Mouse (Mus musculus) heart, embryonic 11.5 days (tissue): Measurements from ENCODE around the gene Slc2a13. TPM values are rescaled to one million over a fixed set of nuclear protein-coding genes. Genes with fewer than 3 reads are reported as not detected.

Source experiments
- ATAC-seq: fragments of 200-750 bp; cut with Nextera tagmentation; replicated peaks from 2 replicates; pipeline ENCODE4 v1.8.0; 2017; ENCODE audit warnings: moderate library complexity; ENCODE audit not compliant: insufficient number of reproducible peaks, low FRiP score, low TSS enrichment
- H3K27ac ChIP-seq: fragments of 300-500 bp; sonication (generic); 2 replicates; pipeline ENCODE4 v1.5.1; 2014; ENCODE audit warnings: mild to moderate bottlenecking, low read depth, low read length
- H3K27me3 ChIP-seq: fragments of 300-500 bp; sonication (generic); 2 replicates; pipeline ENCODE4 v1.6.1; 2014; ENCODE audit warnings: mild to moderate bottlenecking, low read length, mixed read lengths; ENCODE audit not compliant: control insufficient read depth, insufficient read depth
- H3K36me3 ChIP-seq: fragments of 300-500 bp; sonication (generic); 2 replicates; pipeline ENCODE4 v1.6.1; 2014; ENCODE audit warnings: mild to moderate bottlenecking, low read length, moderate library complexity, mixed read lengths; ENCODE audit not compliant: control insufficient read depth, insufficient read depth
- H3K4me1 ChIP-seq: fragments of 300-500 bp; sonication (generic); 2 replicates; pipeline ENCODE4 v1.6.1; 2014; ENCODE audit warnings: low read length; ENCODE audit not compliant: control insufficient read depth, insufficient read depth
- H3K4me2 ChIP-seq: fragments of 300-500 bp; sonication (generic); 2 replicates; pipeline ENCODE4 v1.6.1; 2014; ENCODE audit warnings: mild to moderate bottlenecking, moderate library complexity
- H3K4me3 ChIP-seq: fragments of 300-500 bp; sonication (generic); 2 replicates; pipeline ENCODE4 v1.5.1; 2014; ENCODE audit warnings: low read depth, low read length
- H3K9ac ChIP-seq: fragments of 300-500 bp; sonication (generic); 2 replicates; pipeline ENCODE4 v1.6.1; 2014; ENCODE audit warnings: mild to moderate bottlenecking, low read depth, low read length, moderate library complexity
- H3K9me3 ChIP-seq: fragments of 300-500 bp; sonication (generic); replicated peaks from 2 replicates; pipeline ENCODE4 v1.6.1; 2016; ENCODE audit warnings: low read length; ENCODE audit not compliant: control insufficient read depth
- WGBS: fragments of 180-500 bp; shearing (Covaris S2); extraction: QIAGEN DNeasy Blood & Tissue Kit; methylation state at CpG from one replicate; pipeline ENCODE4 v1.1.7; 2014; ENCODE audit not compliant: insufficient replicate concordance; 5-methylcytosine and 5-hydroxymethylcytosine counted together
- polyA plus RNA-seq: library from polyadenylated mRNA; unstranded; fragments of >200 nt; fragmentation: Nextera tagmentation; extraction: Ambion mirVana; gene quantifications from 2 replicates; pipeline ENCODE4 v1.2.1, GENCODE M21; 2014

Gene Slc2a13
- polyA plus RNA-seq, 1 experiment from 2014 or later = 1.9 TPM

DNA sequence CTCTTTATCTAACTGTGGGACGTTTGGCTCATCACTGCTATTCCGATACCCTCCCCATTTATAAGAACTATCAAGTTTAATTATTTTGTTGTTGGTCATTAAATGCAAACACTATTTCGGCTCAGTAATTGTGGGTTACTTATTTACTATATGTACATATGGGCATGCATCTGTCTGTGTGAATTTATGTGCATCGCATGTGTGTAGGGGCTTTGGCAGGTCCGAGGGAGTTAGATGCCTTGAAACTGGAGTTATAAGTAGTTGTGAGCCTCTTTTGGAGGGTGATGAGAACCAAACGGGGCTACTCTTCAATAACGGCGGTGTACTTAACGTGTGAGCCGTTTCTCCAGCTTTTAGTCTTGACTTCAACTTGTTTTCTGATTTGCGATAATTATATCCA lies 195.5 kb downstream of the Slc2a13 start:
- Histone ChIP-seq H3K27me3 (no peaks in the 10 kb centered on the region), H3K4me1 (no peaks in the 10 kb centered on the region), H3K27ac (no peak overlapping the region), H3K4me3 (no peak overlapping the region), H3K9me3 (no peaks in the 10 kb centered on the region), H3K9ac (no peak overlapping the region), H3K4me2 (no peak overlapping the region), H3K36me3 (no peaks in the 10 kb centered on the region)
- 87% methylated on average over 11 of the region's 11 CpGs for WGBS
- ATAC-seq = no peak

DNA sequence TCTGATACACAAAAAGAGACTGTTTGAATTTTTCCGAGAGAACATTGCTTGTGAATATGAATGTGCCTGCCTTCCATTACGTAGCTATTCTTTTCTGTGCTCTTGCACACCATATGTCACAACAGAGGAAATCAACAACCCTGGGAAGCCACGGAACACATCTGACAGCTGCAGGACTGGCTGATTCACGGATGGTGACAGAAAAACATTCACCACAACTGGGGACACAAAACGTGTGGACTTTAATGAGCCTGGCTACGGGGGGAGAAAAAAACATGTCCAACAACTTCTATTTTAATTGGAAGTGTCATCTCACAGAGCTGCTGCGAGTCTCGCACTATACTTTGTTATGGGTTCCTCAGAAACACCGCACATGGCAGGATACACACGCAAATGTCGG lies 196.0 kb downstream of the Slc2a13 start:
- H3K4me1 ChIP-seq = no peaks in the 10 kb centered on the region
- no peaks in the 10 kb centered on the region for H3K9me3 ChIP-seq
- no peaks in the 10 kb centered on the region for H3K36me3 ChIP-seq
- 76% methylated on average over 11 of the region's 11 CpGs for WGBS
- H3K27ac ChIP-seq = no peak overlapping the region
- ATAC-seq = no peak
- H3K9ac ChIP-seq = no peak overlapping the region
- H3K4me3 ChIP-seq = no peak overlapping the region
- H3K4me2 ChIP-seq = no peak overlapping the region
- H3K27me3 ChIP-seq = no peaks in the 10 kb centered on the region

DNA sequence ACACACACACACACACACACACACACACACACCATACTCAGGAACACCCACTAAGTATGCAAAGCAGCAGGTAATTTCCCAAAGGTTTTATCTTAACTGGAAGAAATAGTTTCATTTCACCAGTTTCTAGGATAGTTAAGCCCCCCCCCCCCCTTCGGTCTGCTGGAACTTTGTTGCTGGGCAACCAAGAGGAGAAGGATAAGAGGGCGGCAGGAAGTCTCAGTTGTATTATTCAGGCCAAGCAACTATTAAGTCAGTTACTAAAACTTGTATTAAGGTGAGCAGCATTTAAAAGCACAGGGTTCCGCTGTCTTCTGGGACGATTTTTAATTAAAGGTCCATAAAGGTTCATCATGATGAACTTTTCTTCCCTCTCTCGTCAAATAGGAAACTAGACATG lies 198.6 kb downstream of the Slc2a13 start:
- 61% methylated on average over 5 of the region's 5 CpGs for WGBS
- Histone ChIP-seq H3K36me3 (no peaks in the 10 kb centered on the region), H3K9ac (no peak overlapping the region), H3K4me1 (peaks cover 5% of the 10 kb centered on the region; the same call in 1 of the 2 replicates), H3K27me3 (no peaks in the 10 kb centered on the region), H3K4me2 (no peak overlapping the region), H3K9me3 (no peaks in the 10 kb centered on the region), H3K27ac (no peak overlapping the region), H3K4me3 (no peak overlapping the region)
- no peak for ATAC-seq

DNA sequence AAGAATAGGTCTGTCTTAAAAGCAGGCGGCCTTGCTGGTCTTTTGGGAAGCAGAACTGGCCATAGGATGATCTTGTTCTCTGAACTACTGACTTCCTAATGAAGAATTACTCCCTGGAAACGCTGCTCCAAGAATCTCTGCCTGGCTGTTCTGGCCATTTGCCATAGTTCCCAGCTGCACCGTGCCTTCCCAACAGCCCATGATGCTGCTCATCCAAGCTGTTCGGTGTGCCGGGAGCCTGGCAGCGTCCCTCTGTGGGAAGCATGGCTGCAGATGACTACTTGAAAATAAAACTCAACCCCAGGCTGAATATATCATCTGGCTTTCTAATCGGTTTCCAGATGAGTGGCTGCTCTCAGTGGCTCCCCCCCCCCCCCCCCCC lies 199.9 kb downstream of the Slc2a13 start:
- no peak for ATAC-seq
- no peaks in the 10 kb centered on the region for H3K36me3 ChIP-seq

DNA sequence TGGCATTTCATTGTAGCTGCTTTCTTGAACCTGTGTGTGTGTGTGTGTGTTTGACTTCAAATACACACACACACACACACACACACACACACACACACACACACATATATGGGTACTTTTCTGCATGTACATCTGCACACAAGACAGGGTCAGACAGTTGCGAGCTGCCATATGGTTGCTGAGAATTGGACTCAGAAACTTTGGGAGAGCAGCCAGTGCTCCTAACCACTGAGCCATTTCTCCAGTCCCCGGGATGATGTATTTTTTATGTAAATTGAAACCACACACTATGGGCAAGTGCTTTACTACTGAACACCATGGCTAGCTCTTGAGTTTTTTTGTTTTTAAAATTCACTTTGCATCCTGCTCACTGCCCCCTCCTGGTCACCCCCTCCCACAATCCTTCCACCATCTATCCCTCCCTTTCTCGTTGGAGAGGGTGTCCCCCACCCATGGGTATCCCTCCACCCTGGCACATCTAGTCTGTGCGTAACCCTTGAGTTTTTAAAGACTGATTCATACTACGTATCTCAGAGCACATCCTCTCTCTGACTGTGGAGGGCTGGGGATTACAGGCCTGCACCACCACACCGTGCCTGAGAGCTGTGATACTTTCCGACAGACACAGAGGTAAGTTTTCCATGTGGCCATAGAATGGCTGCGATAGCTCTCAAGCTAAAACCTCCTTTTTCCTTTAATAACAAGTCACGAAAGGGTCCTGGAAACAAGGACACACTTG lies 200.4 kb downstream of the Slc2a13 start:
- Histone ChIP-seq H3K27ac (no peak overlapping the region), H3K4me3 (no peak overlapping the region), H3K36me3 (no peaks in the 10 kb centered on the region), H3K27me3 (no peaks in the 10 kb centered on the region), H3K4me1 (peaks cover 5% of the 10 kb centered on the region; the same call in 1 of the 2 replicates), H3K9ac (no peak overlapping the region), H3K4me2 (no peak overlapping the region), H3K9me3 (no peaks in the 10 kb centered on the region)
- no peak for ATAC-seq
- 82% methylated on average over 9 of the region's 9 CpGs for WGBS

More for the DNA sequence above, 199.9 kb downstream of the Slc2a13 start:
- Histone ChIP-seq H3K9ac (no peak overlapping the region), H3K9me3 (no peaks in the 10 kb centered on the region), H3K27ac (no peak overlapping the region), H3K4me2 (no peak overlapping the region), H3K4me3 (no peak overlapping the region), H3K4me1 (peaks cover 5% of the 10 kb centered on the region; the same call in 1 of the 2 replicates), H3K27me3 (no peaks in the 10 kb centered on the region)
- WGBS = 82% methylated on average over 7 of the region's 7 CpGs

DNA sequence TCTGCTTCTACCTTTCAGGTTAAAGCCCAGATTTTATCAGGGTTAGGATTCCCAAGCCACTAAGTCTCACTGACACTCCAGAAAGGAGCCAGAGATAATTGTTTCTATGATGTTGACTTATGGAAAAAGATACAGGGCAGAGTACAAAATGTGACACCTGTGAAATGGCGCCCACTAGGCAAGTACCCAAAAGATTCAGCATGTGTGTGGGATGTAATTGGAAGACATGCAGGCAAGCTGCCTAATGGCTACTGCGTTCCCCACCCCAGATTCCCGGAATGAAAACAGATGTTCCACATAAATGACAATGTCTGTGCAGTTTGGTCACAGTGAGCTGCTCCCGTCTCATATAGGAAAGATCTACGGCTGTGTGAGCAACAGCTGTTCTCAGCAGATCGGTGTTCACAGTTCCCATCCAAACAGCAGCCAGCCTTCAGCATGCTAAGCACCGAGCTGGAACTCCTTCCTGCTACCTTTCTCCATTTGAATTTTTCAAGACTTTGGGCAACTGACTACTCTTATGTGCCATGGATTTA lies 201.1 kb downstream of the Slc2a13 start:
- no peak overlapping the region for H3K27ac ChIP-seq
- WGBS = 73% methylated on average over 7 of the region's 7 CpGs
- H3K4me2 ChIP-seq = no peak overlapping the region
- peaks cover 5% of the 10 kb centered on the region; the same call in 1 of the 2 replicates for H3K4me1 ChIP-seq
- no peak for ATAC-seq
- no peaks in the 10 kb centered on the region for H3K36me3 ChIP-seq
- no peaks in the 10 kb centered on the region for H3K9me3 ChIP-seq
- no peak overlapping the region for H3K9ac ChIP-seq
- H3K4me3 ChIP-seq = no peak overlapping the region
- no peaks in the 10 kb centered on the region for H3K27me3 ChIP-seq

DNA sequence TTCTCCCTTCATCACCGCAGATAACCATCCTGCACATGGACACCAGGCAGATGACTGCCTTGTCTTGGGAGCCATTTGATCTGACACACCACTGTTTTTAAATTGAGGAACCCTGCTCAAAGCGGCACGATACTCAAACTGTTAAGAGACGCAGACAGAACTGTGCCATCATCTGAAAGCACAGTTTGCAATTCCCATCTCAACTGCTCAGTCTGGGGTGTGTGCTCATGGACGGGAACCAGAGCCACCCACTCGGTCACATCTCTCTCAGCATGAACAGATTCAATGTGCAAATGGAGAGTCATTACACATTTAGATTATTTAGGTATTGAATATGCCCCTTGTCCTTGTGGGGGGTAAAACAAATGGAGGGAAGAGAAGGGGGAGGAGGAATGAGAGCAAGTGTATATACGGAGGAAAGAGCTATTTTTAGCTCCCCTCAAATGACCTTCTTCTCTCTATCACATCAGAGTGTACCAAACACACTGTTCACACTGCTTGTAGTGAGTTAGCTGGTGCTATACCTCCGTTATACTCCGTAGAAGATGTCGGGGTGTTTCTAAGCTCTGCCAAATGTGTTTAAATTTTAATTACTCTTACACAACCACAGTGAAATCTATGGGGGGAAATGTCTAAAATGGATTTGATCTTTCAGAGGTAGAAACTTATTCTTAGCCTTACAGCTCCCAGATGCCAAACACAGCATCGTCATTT lies 203.2 kb downstream of the Slc2a13 start:
- Histone ChIP-seq H3K27ac (no peak overlapping the region), H3K4me1 (peaks cover 5% of the 10 kb centered on the region; the same call in 1 of the 2 replicates), H3K9ac (no peak overlapping the region), H3K27me3 (no peaks in the 10 kb centered on the region), H3K4me2 (no peak overlapping the region), H3K4me3 (no peak overlapping the region), H3K36me3 (no peaks in the 10 kb centered on the region), H3K9me3 (no peaks in the 10 kb centered on the region)
- ATAC-seq = no peak
- 59% methylated on average over 11 of the region's 11 CpGs for WGBS

DNA sequence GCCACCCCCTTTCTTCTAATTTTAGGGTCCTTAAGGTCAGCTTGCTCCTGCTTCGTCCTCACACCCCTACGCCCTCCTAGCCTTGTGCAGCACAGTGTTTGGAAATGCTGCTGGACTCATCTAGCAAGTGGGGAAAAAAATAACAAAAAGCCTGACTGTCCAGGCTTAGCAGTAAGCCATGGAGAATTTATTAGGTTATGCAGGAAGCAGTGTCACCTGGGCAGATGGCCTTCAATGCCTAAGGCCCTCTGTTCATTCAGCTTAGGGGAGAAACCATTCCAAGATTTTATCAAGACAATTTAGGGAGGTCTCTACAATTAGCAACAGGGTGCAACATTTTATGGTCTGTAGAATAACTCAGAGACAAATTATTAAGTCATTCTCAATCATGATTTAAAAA lies 212.6 kb downstream of the Slc2a13 start:
- Histone ChIP-seq H3K9ac (no peak overlapping the region), H3K27me3 (no peaks in the 10 kb centered on the region), H3K9me3 (no peaks in the 10 kb centered on the region), H3K4me2 (no peak overlapping the region), H3K27ac (no peak overlapping the region), H3K4me1 (no peaks in the 10 kb centered on the region), H3K4me3 (no peak overlapping the region), H3K36me3 (no peaks in the 10 kb centered on the region)
- ATAC-seq = no peak
- 76% methylated on average over 2 of the region's 2 CpGs for WGBS
